Mouse (Mus musculus) heart, embryonic 10.5 days (tissue): ENCODE results near the gene Dscaml1. TPM values are rescaled to one million over a fixed set of nuclear protein-coding genes. Genes with fewer than 3 reads are reported as not detected.

ENCODE experiments used
- DNase-seq: peaks from one replicate; pipeline ENCODE4 v3.0.0-alpha.2; 2017; ENCODE audit warnings: low spot score
- H3K27ac ChIP-seq: fragments of 300-500 bp; sonication (generic); 2 replicates; pipeline ENCODE4 v1.5.1; 2016; ENCODE audit warnings: mild to moderate bottlenecking
- H3K27me3 ChIP-seq: fragments of 300-500 bp; sonication (generic); 2 replicates; pipeline ENCODE4 v1.6.1; 2016; ENCODE audit warnings: mild to moderate bottlenecking; ENCODE audit not compliant: poor library complexity, insufficient read depth, severe bottlenecking
- H3K36me3 ChIP-seq: fragments of 300-500 bp; sonication (generic); 2 replicates; pipeline ENCODE4 v1.6.1; 2016; ENCODE audit warnings: mild to moderate bottlenecking, moderate library complexity
- H3K4me1 ChIP-seq: fragments of 300-500 bp; sonication (generic); 2 replicates; pipeline ENCODE4 v1.6.1; 2016; ENCODE audit warnings: mild to moderate bottlenecking
- H3K4me3 ChIP-seq: fragments of 300-500 bp; sonication (generic); 2 replicates; pipeline ENCODE4 v1.5.1; 2016; ENCODE audit warnings: mild to moderate bottlenecking, moderate library complexity
- H3K9me3 ChIP-seq: fragments of 300-500 bp; sonication (generic); 2 replicates; pipeline ENCODE4 v1.6.1; 2016; ENCODE audit warnings: mild to moderate bottlenecking, moderate library complexity
- WGBS: fragments of 180-500 bp; shearing (Covaris S2); methylation state at CpG from one replicate; pipeline ENCODE4 v1.1.7; 2016; 5-methylcytosine and 5-hydroxymethylcytosine counted together
- polyA plus RNA-seq: library from polyadenylated mRNA; unstranded; fragments of >200 nt; fragmentation: Nextera tagmentation; extraction: Ambion mirVana; gene quantifications from 2 replicates; pipeline ENCODE4 v1.2.1, GENCODE M21; 2016

Gene Dscaml1
- polyA plus RNA-seq, 1 experiment from 2014 or later, result 0.14 TPM

- Histone ChIP-seq H3K4me3 (no peak overlapping the region), H3K36me3 (no peaks in the 10 kb centered on the region), H3K4me1 (no peaks in the 10 kb centered on the region), H3K9me3 (no peaks in the 10 kb centered on the region), H3K27me3 (peaks cover 24% of the 10 kb centered on the region; the same call in 1 of the 2 replicates), H3K27ac (no peak overlapping the region)
- no peak for DNase-seq
- 44% methylated on average over 9 of the region's 9 CpGs for WGBS
Measured at GRCm38 (mm10) chr9:45471691-45472090, 45.3 kb downstream of the Dscaml1 start.

DNA sequence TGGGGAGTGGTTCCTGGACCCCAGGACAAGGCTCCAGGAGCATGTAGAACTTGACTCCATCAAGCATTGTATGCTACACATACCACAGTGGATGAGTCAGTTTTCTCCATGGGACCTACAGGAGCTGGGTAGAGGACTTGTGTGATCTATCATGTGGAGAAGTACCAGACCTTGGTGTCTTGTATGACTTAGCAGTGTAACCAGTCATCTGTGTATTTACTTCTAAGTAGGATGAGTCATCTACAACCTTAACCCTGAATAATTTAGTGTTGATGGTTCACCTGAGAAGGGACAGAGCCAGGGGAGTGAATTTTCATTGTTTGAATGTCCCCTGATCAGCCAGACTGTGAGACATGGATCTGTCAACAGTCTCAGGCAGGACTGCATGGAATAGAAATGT lies 48.4 kb downstream of the Dscaml1 start:
- Histone ChIP-seq H3K9me3 (no peaks in the 10 kb centered on the region), H3K4me3 (no peak overlapping the region), H3K4me1 (no peaks in the 10 kb centered on the region), H3K27ac (no peak overlapping the region), H3K36me3 (no peaks in the 10 kb centered on the region), H3K27me3 (peaks cover 29% of the 10 kb centered on the region; the same call in 1 of the 2 replicates)
- no peak for DNase-seq

DNA sequence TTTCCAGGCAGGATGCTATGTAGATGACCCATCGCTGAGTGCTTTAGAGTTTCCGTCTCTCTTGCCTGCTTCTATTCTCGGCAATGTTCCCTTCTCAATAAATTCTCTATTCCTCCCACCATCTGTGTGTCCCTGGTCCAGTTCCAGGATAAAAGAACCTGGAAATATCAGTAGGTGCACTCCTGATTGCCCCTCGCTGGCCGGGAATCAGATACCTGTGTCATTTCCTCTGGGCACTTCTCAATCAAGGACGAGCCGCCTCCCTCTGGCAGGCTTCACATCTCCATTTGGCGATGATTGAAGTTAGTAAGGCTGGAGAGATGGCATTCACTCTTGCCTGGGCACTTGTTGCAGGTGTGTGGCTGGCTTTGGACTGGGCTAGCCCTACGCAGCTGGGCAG lies 54.5 kb downstream of the Dscaml1 start:
- no peak for DNase-seq
- Histone ChIP-seq H3K27ac (no peak overlapping the region), H3K4me1 (no peaks in the 10 kb centered on the region), H3K27me3 (peaks cover 16% of the 10 kb centered on the region; the same call in 1 of the 2 replicates), H3K36me3 (no peaks in the 10 kb centered on the region), H3K4me3 (no peak overlapping the region), H3K9me3 (no peaks in the 10 kb centered on the region)
- 81% methylated on average over 9 of the region's 9 CpGs for WGBS

- Histone ChIP-seq H3K9me3 (no peaks in the 10 kb centered on the region), H3K27ac (no peak overlapping the region), H3K27me3 (0 out of 2 replicates have a peak, but pooled peaks cover 4% of the 10 kb centered on the region), H3K4me3 (no peak overlapping the region), H3K36me3 (no peaks in the 10 kb centered on the region), H3K4me1 (no peaks in the 10 kb centered on the region)
- no peak for DNase-seq
- 80% methylated on average over 4 of the region's 4 CpGs for WGBS
Measured at GRCm38 (mm10) chr9:45486665-45487074, 60.2 kb downstream of the Dscaml1 start.

DNA sequence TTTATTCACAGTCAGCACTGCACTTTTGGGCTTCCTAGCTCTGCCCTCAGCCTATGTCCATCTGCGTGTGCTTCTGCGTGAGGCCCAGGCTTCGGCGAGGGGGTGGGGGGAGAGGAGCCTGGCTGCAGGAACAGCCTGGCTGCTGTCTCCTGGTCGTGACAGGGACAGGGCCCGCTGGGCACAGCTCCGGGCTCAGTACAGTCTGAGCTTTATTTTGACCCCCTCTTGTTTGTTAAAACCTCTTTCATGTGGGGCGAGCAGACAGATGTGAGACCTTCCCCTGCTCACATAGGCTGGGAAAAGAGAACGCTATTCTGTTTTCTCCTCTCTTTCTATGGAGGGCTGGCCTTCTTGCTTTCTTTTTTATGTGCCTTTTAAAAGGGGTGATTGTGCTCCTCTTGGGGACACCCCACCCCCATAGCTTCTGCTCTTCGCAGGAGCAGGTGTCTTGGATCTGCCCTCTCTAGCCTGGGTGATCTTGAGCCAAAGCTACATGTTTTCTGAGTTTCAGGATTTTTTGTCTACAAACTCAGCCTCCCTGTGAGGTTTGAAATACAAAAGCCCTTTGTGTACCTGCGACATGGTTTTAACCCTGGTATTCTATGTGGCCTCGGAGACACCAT lies 60.9 kb downstream of the Dscaml1 start:
- H3K36me3 ChIP-seq, result no peaks in the 10 kb centered on the region
- WGBS, result 81% methylated on average over 12 of the region's 12 CpGs
- no peaks in the 10 kb centered on the region for H3K9me3 ChIP-seq
- no peak for DNase-seq
- no peaks in the 10 kb centered on the region for H3K4me1 ChIP-seq
- H3K27me3 ChIP-seq, result 0 out of 2 replicates have a peak, but pooled peaks cover 4% of the 10 kb centered on the region
- no peak overlapping the region for H3K4me3 ChIP-seq
- no peak overlapping the region for H3K27ac ChIP-seq

DNA sequence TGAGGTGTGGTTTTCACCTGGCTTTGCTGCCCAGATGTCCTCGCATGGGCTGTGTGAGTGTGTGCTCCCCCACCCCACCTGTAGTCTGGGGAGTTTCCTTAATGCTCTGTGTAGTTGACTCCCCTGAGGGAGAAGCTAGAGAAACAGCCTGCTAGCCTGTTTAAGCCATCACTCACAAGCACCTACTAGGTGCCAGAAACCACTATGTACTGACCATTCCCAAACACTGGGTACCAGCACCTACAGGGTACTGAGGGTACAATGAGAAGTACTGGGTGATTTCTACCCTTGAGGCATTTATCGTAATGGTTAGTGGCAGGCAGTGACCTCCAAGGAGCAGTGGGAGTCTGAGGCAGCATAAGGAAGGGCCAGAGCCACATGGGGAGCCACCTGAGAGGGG lies 64.5 kb downstream of the Dscaml1 start:
- H3K27me3 ChIP-seq, result peaks cover under 1% of the 10 kb centered on the region; the same call in 1 of the 2 replicates
- no peaks in the 10 kb centered on the region for H3K4me1 ChIP-seq
- 78% methylated on average over 2 of the region's 2 CpGs for WGBS
- H3K4me3 ChIP-seq, result no peak overlapping the region
- H3K27ac ChIP-seq, result no peak overlapping the region
- H3K9me3 ChIP-seq, result no peaks in the 10 kb centered on the region
- DNase-seq, result no peak
- no peaks in the 10 kb centered on the region for H3K36me3 ChIP-seq

DNA sequence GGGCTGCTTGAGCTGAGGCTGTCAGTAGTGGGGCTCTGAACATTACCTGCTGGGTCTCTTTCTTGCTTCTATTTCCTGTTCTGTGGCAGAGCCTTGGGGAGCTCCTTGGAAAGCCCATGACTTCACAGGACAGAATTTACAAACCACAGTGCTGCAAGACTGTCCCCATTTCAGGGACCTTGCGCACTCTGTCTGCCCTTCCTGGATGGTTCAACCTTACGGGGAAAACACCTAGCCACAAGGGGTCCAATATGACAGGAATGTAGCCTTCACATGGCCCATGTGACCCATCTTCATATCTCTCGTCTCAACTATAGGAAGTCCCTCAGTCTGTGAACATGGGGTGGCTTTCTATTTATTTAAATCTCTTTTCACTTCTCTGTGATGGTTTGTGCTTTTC lies 68.5 kb downstream of the Dscaml1 start:
- H3K4me3 ChIP-seq, result no peak overlapping the region
- no peak overlapping the region for H3K27ac ChIP-seq
- peaks cover 12% of the 10 kb centered on the region for H3K4me1 ChIP-seq
- H3K27me3 ChIP-seq, result peaks cover 5% of the 10 kb centered on the region
- no peak for DNase-seq
- WGBS, result 84% methylated on average over 3 of the region's 3 CpGs
- H3K36me3 ChIP-seq, result no peaks in the 10 kb centered on the region
- no peaks in the 10 kb centered on the region for H3K9me3 ChIP-seq

- 86% methylated on average over 3 of the region's 3 CpGs for WGBS
- H3K36me3 ChIP-seq, result no peaks in the 10 kb centered on the region
- peaks cover 15% of the 10 kb centered on the region for H3K27me3 ChIP-seq
- peaks cover 16% of the 10 kb centered on the region for H3K4me1 ChIP-seq
- no peak for DNase-seq
- no peak overlapping the region for H3K4me3 ChIP-seq
- no peak overlapping the region for H3K27ac ChIP-seq
- no peaks in the 10 kb centered on the region for H3K9me3 ChIP-seq
Measured at GRCm38 (mm10) chr9:45496340-45496739, 69.9 kb downstream of the Dscaml1 start.

DNA sequence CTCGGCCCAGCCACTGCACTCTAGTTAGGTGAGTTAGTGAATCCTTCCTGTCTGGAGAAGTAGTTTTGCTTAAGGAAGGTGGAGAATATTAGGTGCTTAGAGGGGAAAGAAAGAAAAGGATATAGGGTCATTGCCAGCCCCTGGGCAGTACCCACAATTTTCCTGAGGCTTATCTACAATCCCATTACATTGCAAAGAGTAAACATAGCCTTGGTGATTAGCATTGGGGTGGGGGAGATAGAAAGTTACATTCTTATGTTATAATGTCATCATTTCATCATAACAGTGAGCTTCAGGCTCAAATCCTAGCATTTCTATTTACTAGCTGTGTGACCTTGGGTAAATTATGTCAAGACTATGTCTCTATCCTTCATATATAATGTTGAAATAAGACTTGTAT lies 70.5 kb downstream of the Dscaml1 start:
- H3K4me3 ChIP-seq, result no peak overlapping the region
- peaks cover 22% of the 10 kb centered on the region for H3K4me1 ChIP-seq
- H3K36me3 ChIP-seq, result no peaks in the 10 kb centered on the region
- no peak overlapping the region for H3K27ac ChIP-seq
- no peak for DNase-seq
- no peaks in the 10 kb centered on the region for H3K9me3 ChIP-seq
- 72% methylated on average over 1 of the region's 1 CpGs for WGBS
- H3K27me3 ChIP-seq, result peaks cover 15% of the 10 kb centered on the region

- H3K4me1 ChIP-seq, result peaks cover 29% of the 10 kb centered on the region
- H3K27ac ChIP-seq, result 0 out of 2 replicates have a peak overlapping the region, but pooled peaks have one; percentile 47
- H3K27me3 ChIP-seq, result peaks cover 15% of the 10 kb centered on the region
- H3K36me3 ChIP-seq, result no peaks in the 10 kb centered on the region
- no peak overlapping the region for H3K4me3 ChIP-seq
- no peak for DNase-seq
- H3K9me3 ChIP-seq, result no peaks in the 10 kb centered on the region
- WGBS, result 25% methylated on average over 10 of the region's 10 CpGs
Measured at GRCm38 (mm10) chr9:45499267-45499666, 72.8 kb downstream of the Dscaml1 start.

DNA sequence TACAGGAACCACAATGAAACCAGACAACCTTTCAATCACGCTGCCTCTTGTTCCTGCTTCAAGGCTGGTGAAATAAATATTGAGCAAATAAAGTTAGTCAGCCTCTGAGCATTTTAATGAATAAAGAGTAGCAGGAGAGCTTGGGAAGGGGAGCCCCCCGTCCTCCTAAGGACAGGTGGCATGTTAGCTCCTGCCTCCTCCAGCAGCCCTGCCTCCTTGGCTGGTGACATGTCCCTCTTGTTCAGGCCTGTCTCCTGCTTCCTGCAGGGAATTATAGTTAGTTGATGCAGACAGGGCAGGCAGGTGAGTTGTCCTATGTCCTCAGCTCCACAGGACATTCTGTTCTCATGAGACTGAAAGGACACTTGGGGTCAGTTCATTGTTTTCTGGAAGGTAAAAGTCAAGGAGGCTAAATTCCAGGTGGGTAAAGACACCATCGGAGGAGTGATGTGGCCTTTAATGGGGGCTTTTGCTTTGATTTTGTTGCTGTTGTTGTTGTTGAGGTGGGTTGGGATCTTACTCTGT lies 73.7 kb downstream of the Dscaml1 start:
- WGBS, result 82% methylated on average over 3 of the region's 3 CpGs
- DNase-seq, result no peak
- Histone ChIP-seq H3K27ac (no peak overlapping the region), H3K9me3 (no peaks in the 10 kb centered on the region), H3K4me1 (peaks cover 37% of the 10 kb centered on the region), H3K36me3 (no peaks in the 10 kb centered on the region), H3K4me3 (no peak overlapping the region), H3K27me3 (peaks cover 15% of the 10 kb centered on the region)

DNA sequence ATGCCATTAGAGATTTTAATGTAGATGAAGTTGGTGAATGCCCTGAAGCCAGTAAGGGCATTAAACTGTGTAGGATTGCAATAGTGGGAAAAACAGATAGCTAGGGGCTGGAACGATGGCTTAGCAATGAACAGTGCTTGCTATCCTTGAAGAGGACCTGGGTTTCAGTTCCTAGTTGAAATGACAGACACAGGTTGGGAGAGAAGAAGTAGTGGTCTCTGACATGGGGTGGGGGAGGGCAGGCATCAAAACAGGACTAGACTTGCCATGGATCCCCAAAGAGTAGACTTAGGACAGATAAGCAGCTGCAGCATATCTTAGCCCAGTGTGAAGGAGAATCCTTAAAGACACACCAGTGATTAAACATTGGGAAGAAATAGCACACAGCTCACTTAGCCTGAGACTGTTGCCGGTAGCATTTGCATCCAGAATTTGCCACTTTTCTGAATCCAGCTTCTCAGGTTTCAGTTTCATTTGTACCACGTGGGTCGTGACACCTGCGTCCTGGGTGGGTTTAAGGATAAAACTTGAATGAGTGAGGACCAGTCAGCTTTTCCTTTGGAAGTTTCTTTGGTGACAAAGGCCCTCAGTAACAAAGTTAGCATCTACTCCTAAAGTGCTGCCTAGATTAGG lies 75.0 kb downstream of the Dscaml1 start:
- no peak overlapping the region for H3K27ac ChIP-seq
- H3K4me1 ChIP-seq, result peaks cover 48% of the 10 kb centered on the region
- H3K9me3 ChIP-seq, result no peaks in the 10 kb centered on the region
- DNase-seq, result no peak
- H3K4me3 ChIP-seq, result no peak overlapping the region; the same call in 1 of the 2 replicates
- 66% methylated on average over 5 of the region's 5 CpGs for WGBS
- no peaks in the 10 kb centered on the region for H3K36me3 ChIP-seq
- H3K27me3 ChIP-seq, result peaks cover 9% of the 10 kb centered on the region

DNA sequence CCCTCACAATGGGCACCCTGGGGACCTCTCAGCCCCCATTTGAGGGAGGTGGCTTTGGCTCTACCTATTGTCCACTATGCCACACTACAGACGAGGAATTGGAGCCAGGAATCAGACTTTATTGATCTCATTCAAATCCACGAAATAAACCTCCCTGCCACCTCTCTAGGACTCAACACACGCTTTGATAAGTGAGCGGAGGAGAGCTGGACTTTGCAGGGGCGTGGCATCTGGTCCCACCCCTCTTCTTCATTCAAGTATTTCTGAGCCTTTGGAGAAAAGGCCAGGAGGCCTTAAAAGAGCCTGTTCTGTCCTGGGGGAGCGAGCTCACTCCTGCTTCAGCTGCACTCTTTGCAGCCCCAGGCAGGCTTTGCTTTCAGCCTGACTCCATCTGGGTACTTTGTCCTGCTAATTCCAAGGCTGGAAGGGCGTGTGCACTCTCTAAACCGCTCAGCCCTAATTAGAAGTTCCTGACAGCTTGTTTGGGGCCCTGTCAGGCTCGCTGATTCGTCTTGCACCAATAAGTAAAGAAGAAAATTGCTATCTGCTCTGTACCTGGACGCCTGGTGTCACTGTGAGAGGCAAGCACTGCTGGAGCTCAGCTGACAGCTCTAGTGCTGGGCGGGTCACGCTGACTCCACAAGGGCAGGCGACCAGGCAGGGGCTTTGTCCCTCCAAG lies 75.7 kb downstream of the Dscaml1 start:
- WGBS, result 20% methylated on average over 14 of the region's 14 CpGs
- DNase-seq, result peak; percentile 78
- H3K36me3 ChIP-seq, result no peaks in the 10 kb centered on the region
- H3K4me1 ChIP-seq, result peaks cover 48% of the 10 kb centered on the region
- peak overlapping the region; percentile 12 for H3K27ac ChIP-seq
- H3K4me3 ChIP-seq, result peak overlapping the region; percentile 9; the same call in 1 of the 2 replicates
- H3K9me3 ChIP-seq, result no peaks in the 10 kb centered on the region
- H3K27me3 ChIP-seq, result peaks cover 9% of the 10 kb centered on the region; the same call in 1 of the 2 replicates
